Mouse (Mus musculus): ENCODE results near the gene Hdgfl1. TPM values are rescaled to one million over a fixed set of nuclear protein-coding genes. Genes with fewer than 3 reads are reported as not detected.

Hdgfl1 gene
- total RNA-seq (2015) (not detected in 2 replicates), total RNA-seq (2017) (not detected in 2 replicates)

GRCm38 (mm10) chr13:26769955-26770354, at the start of gene Hdgfl1:
Gene Hdgfl1, minus strand, starts transcription at chr13:26770165.
- ATAC-seq (ENCODE audit: poor library complexity, severe bottlenecking): no peak

DNA sequence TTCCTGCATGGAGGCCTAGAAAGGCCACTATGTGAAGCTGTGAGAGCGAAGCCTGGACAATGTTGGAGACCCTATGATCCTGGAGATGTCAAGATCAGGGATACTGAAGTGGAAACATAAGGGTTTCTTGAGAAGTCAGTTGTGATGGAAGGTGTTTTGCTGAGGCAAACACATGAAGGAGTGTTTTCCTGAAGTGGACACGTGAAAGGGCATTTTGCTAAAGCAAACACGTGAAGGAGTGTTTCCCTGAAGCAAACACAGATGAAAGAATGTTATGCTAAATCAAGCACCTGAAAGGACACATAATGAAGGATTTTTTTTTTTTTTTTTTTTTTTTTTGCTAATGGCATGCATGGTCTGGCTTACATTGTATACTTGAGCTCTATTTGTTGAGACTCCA, 25.5 kb upstream of the Hdgfl1 start:
- no peak for ATAC-seq (ENCODE audit: poor library complexity, severe bottlenecking)

DNA sequence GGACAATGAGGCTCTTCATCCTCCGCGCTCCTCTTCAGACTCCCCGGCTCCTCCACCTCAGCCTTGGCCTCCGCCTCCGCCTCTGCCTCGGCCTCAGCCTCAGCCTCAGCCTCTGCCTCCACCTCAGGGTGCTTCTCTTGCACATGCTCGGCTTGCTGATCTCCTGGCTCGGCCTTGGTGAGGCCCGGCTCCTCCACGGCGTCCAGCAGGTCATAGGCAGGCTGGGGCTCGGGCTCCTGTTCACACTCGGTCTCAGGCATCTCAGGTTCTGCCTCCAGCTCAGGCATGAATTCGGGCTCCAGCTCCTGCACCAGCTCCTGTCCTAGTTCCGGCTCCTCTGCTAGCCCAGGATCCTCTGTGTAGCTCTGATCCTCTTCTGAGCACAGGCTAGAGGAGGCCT, 541 bp downstream of the Hdgfl1 start:
- no peak for ATAC-seq (ENCODE audit: poor library complexity, severe bottlenecking)

- no peak for ATAC-seq (ENCODE audit: poor library complexity, severe bottlenecking)
Observed at GRCm38 (mm10) chr13:26761966-26762803, 7.8 kb downstream of the Hdgfl1 start.

DNA sequence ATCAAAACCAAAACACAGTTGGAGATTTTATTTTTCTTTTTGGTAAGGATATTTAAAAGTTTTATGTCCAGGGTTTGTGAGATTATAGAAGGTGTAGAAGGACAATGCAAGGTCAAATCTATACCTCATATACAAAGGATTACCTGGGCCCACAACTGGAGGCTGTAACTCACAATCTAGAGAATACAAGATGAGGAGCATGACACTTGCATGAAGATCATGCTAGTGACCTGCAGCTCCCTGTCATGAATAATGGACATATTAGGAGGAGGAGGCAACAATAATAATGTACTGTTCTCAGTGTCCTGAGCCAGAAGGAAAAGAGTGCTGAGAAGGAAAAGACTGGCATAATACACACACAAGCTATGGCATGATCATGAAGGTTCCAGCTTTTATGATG, 17.1 kb downstream of the Hdgfl1 start:
- ATAC-seq (ENCODE audit: poor library complexity, severe bottlenecking): no peak

- ATAC-seq (ENCODE audit: poor library complexity, severe bottlenecking): no peak
Observed at GRCm38 (mm10) chr13:26752414-26752813, 17.6 kb downstream of the Hdgfl1 start.

DNA sequence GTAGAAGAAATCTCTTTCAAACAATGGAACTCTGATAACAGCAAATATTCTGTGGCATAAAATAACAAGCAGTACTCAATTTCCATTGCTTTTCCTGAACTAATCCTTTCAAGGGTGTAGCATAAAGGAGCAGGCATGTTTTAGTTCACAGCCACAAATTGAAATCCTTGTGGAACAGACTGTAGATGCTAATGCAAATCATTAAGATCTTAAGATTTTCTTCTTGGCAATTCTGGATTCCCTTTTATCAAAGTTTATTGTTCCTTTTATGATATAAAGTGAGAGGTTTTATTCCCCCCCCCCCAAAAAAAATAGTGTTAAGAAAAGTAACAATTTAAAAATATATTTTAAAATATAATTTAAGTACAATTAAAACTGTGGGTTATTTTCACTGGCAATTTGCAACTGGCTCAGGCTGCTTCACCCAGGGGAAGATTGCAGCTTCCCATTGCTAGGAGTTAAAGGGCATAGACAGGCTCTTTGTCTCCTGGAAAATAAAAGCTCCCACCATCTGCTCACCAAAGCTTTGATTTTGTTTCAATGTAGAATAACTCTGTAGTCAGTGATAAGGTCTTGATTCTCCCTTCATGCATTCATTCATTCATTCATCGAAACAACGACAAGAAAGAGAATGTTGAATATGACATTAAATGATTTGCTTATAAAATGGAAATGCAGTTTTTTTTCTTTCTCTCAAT, 24.1 kb downstream of the Hdgfl1 start:
- ATAC-seq (ENCODE audit: poor library complexity, severe bottlenecking): no peak

DNA sequence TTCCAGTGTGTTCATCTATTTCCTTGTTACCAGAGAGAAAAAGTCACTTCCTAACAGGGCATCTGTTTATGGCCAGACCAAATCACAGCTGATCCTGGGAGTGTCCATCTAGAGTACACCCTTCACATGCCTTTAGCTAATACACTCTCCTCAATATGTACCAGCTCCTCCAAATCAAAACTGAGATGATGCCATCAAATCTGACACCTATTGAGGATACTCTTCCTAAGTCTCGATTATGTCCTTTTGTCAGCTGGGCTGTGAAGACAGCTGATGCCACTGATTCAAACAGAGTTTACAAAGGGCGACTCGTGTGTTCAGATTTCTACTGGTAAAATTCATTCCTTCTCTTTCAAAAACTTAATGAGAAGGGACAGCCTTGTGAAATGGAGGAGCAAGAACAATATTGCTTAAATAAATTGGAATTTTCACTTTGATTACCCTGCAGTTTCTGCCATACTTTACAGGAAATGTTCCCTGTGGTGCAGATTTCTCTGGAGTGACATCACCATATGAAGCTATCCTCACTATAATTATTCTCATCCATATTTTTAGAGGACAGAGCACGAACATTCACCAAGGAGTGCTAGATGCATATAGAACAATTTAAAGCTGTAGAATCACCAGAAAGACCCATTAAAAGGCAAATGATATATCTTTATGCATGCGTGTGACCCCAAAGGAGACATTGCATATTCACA, 24.8 kb downstream of the Hdgfl1 start:
- ATAC-seq (ENCODE audit: poor library complexity, severe bottlenecking): no peak

- no peak for ATAC-seq (ENCODE audit: poor library complexity, severe bottlenecking)
Observed at GRCm38 (mm10) chr13:26744068-26744467, 25.9 kb downstream of the Hdgfl1 start.

DNA sequence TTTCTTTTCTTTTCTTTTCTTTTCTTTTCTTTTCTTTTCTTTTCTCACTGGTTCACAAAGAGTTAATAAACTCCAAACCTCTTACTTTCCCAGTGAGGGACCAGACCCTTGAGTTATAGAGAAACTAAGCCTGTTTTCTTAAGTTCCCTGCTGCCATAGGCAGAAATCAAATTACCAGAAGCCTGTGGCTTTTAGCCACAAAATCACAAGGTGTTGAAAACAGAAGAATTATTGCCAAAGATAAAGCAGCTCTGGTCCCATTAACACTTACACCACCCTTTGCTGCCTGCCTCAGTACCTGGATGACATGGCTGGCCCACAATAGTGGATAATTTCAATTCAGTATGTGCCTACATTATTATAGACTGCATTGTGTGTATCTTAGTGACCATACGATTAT, 35.0 kb downstream of the Hdgfl1 start:
- no peak for ATAC-seq (ENCODE audit: poor library complexity, severe bottlenecking)

GRCm38 (mm10) chr13:26724250-26724649, 45.7 kb downstream of the Hdgfl1 start:
- no peak for ATAC-seq (ENCODE audit: poor library complexity, severe bottlenecking)

- ATAC-seq (ENCODE audit: poor library complexity, severe bottlenecking): no peak
Observed at GRCm38 (mm10) chr13:26721333-26721732, 48.6 kb downstream of the Hdgfl1 start.

DNA sequence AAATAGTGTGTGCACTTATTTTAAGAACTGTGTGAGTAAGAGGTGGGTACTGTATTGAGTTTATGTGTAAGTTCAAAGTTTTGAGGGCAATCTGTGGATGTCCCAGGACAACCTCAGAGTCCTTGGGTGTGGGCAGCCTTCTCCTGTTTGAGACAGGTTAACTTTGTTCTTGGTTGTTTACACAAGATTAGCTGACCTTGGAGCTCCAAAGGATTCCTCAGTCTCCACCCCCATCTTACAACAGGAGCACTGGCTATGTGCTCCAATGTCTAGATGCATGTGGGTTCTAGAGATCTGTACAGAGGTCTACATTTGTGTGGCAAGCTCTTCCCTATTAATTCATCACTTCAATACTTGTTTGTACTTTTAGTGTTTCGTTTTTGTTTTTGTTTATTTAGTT, 49.0 kb downstream of the Hdgfl1 start:
- ATAC-seq (ENCODE audit: poor library complexity, severe bottlenecking): no peak

DNA sequence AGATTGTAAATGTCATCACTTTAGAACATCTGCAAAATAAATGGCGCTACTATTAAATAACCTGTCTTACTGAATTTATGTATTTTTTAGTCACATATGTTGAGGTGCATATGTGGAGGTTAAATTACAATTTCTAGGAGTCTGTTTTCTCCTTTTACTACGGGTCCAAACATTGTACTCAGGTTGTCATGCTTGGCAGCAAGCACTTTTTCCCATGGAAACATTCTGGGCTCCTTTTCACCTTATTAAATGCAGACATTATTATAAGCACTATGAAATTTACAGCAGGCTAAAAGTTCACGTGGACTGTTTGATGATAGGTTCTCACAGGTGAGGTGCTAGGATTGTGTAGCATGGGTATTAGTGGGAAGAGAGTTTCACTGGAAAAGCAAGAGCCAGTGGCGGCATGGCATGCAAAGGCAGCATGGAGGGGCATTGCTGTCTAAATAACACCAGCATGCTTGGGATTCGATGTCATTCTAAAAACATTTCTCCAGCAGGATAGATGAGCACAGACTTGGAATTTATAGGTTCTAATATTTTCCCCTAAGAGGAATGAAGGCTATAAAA, 50.7 kb downstream of the Hdgfl1 start:
- ATAC-seq (ENCODE audit: poor library complexity, severe bottlenecking): no peak
